Mouse (Mus musculus) liver, adult 2 months (tissue): ENCODE measurements around the gene Actl6a. TPM values are rescaled to one million over a fixed set of nuclear protein-coding genes. Genes with fewer than 3 reads are reported as not detected.
"Not testable (repeated sequence)": the region's sequence is repeated elsewhere in the genome, so short reads cannot be mapped to it uniquely, and the experiment has no call there.

ENCODE experiments used
- DNase-seq: peaks from one replicate; pipeline ENCODE4 v3.0.0-alpha.2; 2011; ENCODE audit warnings: low read depth, low spot score; ENCODE audit errors: extremely low read depth
- H3K27ac ChIP-seq: fragments of 200-500 bp; replicated peaks from 2 replicates; pipeline ENCODE4 v1.5.1; 2012; ENCODE audit warnings: low read depth, mild to moderate bottlenecking, control low read depth, inconsistent platforms, low read length; ENCODE audit not compliant: insufficient read depth
- H3K27me3 ChIP-seq: fragments of 200-500 bp; 2 replicates; pipeline ENCODE4 v1.6.1; 2012; ENCODE audit warnings: mild to moderate bottlenecking, moderate library complexity, low read length, inconsistent platforms; ENCODE audit not compliant: control insufficient read depth, insufficient read depth
- H3K36me3 ChIP-seq: fragments of 200-500 bp; 2 replicates; pipeline ENCODE4 v1.6.1; 2012; ENCODE audit warnings: low read length, inconsistent platforms; ENCODE audit not compliant: control insufficient read depth, insufficient read depth
- H3K4me1 ChIP-seq: fragments of 200-500 bp; 2 replicates; pipeline ENCODE4 v1.6.1; 2011; ENCODE audit warnings: low read length; ENCODE audit not compliant: control insufficient read depth, insufficient read depth
- H3K4me3 ChIP-seq: fragments of 200-500 bp; 2 replicates; pipeline ENCODE4 v1.5.1; 2011; ENCODE audit warnings: low read depth, mild to moderate bottlenecking, control low read depth, low read length, moderate library complexity; ENCODE audit not compliant: insufficient read depth
- H3K79me2 ChIP-seq: fragments of 200-500 bp; 2 replicates; pipeline ENCODE4 v1.6.1; 2012; ENCODE audit warnings: inconsistent platforms, mild to moderate bottlenecking, low read length, moderate library complexity; ENCODE audit not compliant: control insufficient read depth, insufficient read depth
- H3K9ac ChIP-seq: fragments of 200-500 bp; 2 replicates; pipeline ENCODE4 v1.6.1; 2012; ENCODE audit warnings: low read depth, mild to moderate bottlenecking, control low read depth, inconsistent platforms, low read length
- CTCF ChIP-seq: fragments of 200-500 bp; IDR thresholded peaks from 2 replicates; pipeline ENCODE4 v1.5.1; 2011; ENCODE audit warnings: low read depth, low read length, control low read depth
- POLR2A ChIP-seq: fragments of 200-500 bp; IDR thresholded peaks from 2 replicates; pipeline ENCODE4 v1.6.1; 2011; ENCODE audit warnings: low read length, control low read depth; ENCODE audit not compliant: insufficient read depth; ENCODE audit errors: extremely low read depth
- WGBS: fragments of 180-500 bp; shearing (Covaris S2); methylation state at CpG from one replicate; pipeline ENCODE4 v1.1.7; 2018; 5-methylcytosine and 5-hydroxymethylcytosine counted together
- polyA plus RNA-seq: library from polyadenylated mRNA; depleted of rRNA; stranded (reverse); fragments of >200 nt; gene quantifications from 2 replicates; pipeline ENCODE4 v1.2.3, GENCODE M21; 2012
- total RNA-seq: library from RNA; depleted of rRNA; stranded (reverse); fragments of >200 nt; gene quantifications from 2 replicates; pipeline ENCODE4 v1.2.3, GENCODE M21; 2014

The Actl6a gene
- total and polyA plus RNA-seq, 2 experiments = 10.6 to 16.3 TPM

DNA sequence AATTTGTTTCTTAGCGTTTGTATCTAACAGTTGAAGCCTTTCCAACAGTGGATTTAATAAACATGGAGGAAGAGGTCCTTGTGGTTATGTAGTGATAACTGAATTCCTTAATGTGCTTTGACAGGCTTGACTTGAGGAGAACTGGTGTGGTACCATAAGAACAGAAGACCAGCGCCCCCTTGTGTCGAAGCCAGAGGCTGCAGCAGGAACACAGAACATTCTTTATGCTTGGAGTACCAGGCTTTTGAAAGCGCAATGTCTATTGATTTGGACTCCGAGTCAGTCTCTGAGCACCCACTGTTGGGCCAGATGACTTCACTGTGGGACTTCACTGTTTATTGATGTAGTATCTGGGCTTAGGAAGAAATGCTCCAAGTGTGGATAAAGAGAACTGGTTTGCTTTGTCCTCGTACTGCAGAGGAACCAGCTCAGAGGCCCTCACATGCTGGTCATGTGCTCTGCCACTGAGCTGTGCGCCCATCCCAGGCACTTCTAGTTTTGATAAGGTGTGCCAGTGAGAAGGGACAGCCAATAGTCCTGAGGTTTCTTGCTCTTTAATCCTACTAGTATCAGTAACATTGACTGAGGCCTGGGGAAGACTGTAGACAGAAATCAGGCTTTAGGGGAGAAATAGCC lies 7.8 kb upstream of the Actl6a start:
- Histone ChIP-seq H3K4me1 (no peaks in the 10 kb centered on the region), H3K4me3 (no peak overlapping the region), H3K27me3 (0 out of 2 replicates have a peak, but pooled peaks cover 6% of the 10 kb centered on the region), H3K79me2 (no peaks in the 10 kb centered on the region), H3K9ac (no peak overlapping the region), H3K36me3 (no peaks in the 10 kb centered on the region), H3K27ac (no peak overlapping the region)
- WGBS = 29% methylated on average over 7 of the region's 7 CpGs
- peak; percentile 71 for DNase-seq
- TF ChIP-seq CTCF = peak; percentile 86
- no peak for TF ChIP-seq POLR2A

DNA sequence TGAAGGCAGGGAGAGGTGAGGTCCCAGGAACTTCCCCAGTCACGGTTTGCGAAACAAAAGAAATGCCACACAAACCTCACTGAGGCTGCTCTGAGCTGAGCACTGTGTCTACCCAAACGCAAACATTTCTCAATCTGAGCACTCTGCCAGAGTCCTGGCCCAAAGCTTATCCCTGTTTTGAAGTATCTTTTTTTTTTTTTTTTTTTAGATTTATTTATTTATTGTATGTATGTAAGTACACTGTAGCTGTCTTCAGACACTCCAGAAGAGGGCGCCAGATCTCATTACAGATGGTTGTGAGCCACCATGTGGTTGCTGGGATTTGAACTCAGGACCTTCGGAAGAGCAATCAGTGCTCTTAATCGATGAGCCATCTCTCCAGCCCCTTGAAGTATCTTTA lies 2.1 kb upstream of the Actl6a start:
- 86% methylated on average over 6 of the region's 6 CpGs for WGBS

DNA sequence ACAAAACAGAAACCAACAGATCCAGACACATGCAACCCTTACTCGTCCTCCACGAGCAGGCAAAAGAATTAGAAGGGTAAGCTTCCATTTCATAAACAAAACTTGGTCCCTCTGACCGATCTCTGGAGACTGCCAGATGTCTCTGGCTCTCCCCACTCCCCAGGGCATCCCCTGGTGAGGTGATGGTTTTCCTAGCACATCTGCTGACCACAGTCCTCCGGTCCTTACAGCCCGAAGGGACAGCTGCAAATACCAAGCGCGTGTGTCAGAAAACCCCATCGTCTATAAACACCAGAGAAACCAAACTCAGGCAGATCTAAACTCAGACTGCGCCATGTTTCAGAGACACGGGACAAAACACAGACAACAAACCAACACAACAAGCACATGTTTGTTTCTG lies 1.5 kb upstream of the Actl6a start:
- not testable (repeated sequence) for H3K27ac ChIP-seq, H3K4me3 ChIP-seq

More for the DNA sequence above, 2.1 kb upstream of the Actl6a start:
- H3K9ac ChIP-seq, H3K79me2 ChIP-seq, H3K27ac ChIP-seq, H3K36me3 ChIP-seq, H3K27me3 ChIP-seq, H3K4me1 ChIP-seq, DNase-seq, H3K4me3 ChIP-seq: not testable (repeated sequence)

DNA sequence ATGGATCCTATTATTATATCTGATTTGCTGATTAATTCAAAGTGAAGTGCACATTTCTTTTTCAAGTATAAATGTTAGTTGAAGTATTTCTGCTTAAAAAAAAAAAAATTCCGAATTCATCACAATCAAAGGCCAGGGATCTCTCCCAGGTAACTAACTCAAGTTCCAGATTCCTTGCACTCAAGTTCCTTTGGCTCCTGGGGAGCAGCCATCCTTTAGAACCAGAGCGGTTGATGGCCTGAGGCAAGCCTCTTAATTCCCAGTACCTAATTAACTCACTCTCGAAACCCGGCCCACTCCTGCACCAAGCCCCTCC lies 1.9 kb downstream of the Actl6a start:
- WGBS = 4% methylated on average over 4 of the region's 4 CpGs
- Histone ChIP-seq H3K27ac (no peak overlapping the region), H3K9ac (no peak overlapping the region)

More for the DNA sequence above, 1.5 kb upstream of the Actl6a start:
- WGBS = 94% methylated on average over 10 of the region's 10 CpGs
- not testable (repeated sequence) for H3K79me2 ChIP-seq, H3K36me3 ChIP-seq, H3K4me1 ChIP-seq, DNase-seq, H3K27me3 ChIP-seq, H3K9ac ChIP-seq

DNA sequence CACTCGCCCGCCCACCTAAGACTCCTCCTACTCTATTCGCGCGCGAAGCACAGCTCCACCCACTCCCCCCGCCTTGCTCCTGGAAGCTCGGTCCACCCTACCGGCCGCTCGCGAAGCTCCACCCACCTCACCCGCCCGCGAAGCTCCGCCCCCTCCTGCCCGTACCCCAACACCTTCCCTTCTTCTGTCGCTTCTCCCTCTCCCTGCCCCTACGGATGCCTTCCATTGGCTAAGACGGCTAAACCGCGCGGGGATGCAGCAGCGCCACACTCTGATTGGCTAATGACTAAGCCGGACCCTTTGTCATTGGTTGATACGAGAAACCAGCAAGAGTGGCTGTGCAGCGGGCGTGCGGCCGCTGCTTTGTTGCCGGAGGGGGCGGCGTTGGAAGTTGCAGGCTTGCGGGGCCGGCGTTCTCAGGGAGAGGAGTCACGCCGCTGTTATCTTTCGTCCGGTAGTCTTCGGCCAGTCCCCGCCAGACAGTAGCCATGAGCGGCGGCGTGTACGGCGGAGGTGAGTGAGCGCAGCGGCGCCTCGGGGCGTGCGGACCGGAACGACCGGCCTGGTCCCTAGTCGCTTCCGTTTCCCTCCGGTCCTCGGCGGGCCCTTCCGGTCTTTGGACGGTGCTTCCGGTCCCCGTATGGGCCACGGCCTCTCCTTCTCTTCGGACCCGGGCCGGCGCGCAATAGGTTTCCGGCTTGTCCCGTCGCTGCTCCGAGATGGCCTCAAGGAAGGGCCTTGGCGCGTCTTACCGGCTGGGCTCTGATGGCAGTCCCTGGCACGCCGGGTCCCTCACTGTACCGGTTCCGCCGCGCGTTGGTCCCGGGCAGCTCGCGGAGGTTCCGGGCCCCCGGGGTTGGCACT lies 2.5 kb downstream of the Actl6a start:
- H3K4me3 ChIP-seq = peak overlapping the region; percentile 95
- H3K9ac ChIP-seq = peak overlapping the region; percentile 93
- DNase-seq = peak; percentile 98
- peak overlapping the region; percentile 66 for H3K27ac ChIP-seq
- H3K79me2 ChIP-seq = 0 out of 2 replicates have a peak, but pooled peaks cover 2% of the 10 kb centered on the region
- no peaks in the 10 kb centered on the region for H3K4me1 ChIP-seq
- H3K27me3 ChIP-seq = no peaks in the 10 kb centered on the region
- TF ChIP-seq CTCF (no peak), POLR2A (0 out of 2 replicates have a peak, but pooled peaks have one; percentile 17)
- under 1% methylated on average over 79 of the region's 90 CpGs for WGBS
- peaks cover 4% of the 10 kb centered on the region; the same call in 1 of the 2 replicates for H3K36me3 ChIP-seq

More for the DNA sequence above, 1.9 kb downstream of the Actl6a start:
- H3K4me1 ChIP-seq = no peaks in the 10 kb centered on the region
- TF ChIP-seq POLR2A (no peak), CTCF (no peak)
- H3K36me3 ChIP-seq = peaks cover 3% of the 10 kb centered on the region; the same call in 1 of the 2 replicates
- H3K27me3 ChIP-seq = no peaks in the 10 kb centered on the region
- DNase-seq = no peak
- H3K4me3 ChIP-seq = peak overlapping the region; percentile 28
- 0 out of 2 replicates have a peak, but pooled peaks cover 2% of the 10 kb centered on the region for H3K79me2 ChIP-seq

DNA sequence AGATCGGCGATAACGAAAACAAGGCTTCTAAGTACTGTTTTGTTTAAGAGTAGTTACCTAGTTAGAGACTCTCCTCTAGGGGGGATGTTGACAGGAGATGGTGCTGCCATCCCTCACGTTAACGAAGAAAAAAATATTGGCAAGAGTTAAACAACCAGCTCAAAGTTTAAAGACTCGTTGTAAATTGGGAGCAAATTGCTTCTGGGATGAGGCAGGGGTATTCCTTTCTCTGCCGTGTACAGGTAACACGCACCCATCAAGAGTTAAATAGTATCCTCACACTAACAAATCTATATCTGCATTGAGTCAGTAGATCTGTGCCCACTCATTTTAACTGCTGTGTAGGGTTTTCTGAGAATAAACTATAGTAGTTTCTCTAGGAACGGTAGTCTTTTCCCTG lies 3.3 kb downstream of the Actl6a start:
- TF ChIP-seq POLR2A = no peak
- TF ChIP-seq CTCF = no peak
- Histone ChIP-seq H3K4me3 (peak overlapping the region; percentile 95), H3K79me2 (0 out of 2 replicates have a peak, but pooled peaks cover 2% of the 10 kb centered on the region), H3K9ac (peak overlapping the region; percentile 93), H3K36me3 (peaks cover 11% of the 10 kb centered on the region), H3K27me3 (no peaks in the 10 kb centered on the region), H3K27ac (peak overlapping the region; percentile 66; the same call in 1 of the 2 replicates), H3K4me1 (no peaks in the 10 kb centered on the region)
- no peak for DNase-seq
- WGBS = 4% methylated on average over 9 of the region's 9 CpGs
